11 mouse cellular contexts compared by ENCODE assay signal in genomic region chr2:93267791-93268190, GRCm38 (mm10).
A peak's percentile ranks its signal among the peaks of the same experiment; 100 is the strongest.
DNase-seq lines count a peak whose midpoint lies in the region; ATAC-seq and TF ChIP-seq lines count a peak whose summit lies in the region.
"Had no signal": no experiment of that assay in that cellular context is flagged by ENCODE, and none has a peak within 500 bp of the region (broad histone marks: within the 10 kb centered on the region; RNA-seq: fewer than 3 reads in every experiment).

No protein-coding gene starts in this region.

- WGBS in embryonic facial prominence, embryonic 10.5 days = 46% methylated on average over 4 of the region's 4 CpGs
- 55% methylated on average over 4 of the region's 4 CpGs for WGBS in intestine, embryonic 15.5 days
- 43% methylated on average over 4 of the region's 4 CpGs for WGBS in liver, postnatal 0 days (ENCODE audit: insufficient replicate concordance)
- 56% methylated on average over 4 of the region's 4 CpGs for WGBS in forebrain, embryonic 16.5 days

- DNase-seq in embryo, embryonic 10 days (ENCODE audit: low spot score) = peak; percentile 47
- DNase-seq in embryo, embryonic 9.5 days (ENCODE audit: extremely low spot score) = no peak
- no peak for DNase-seq in embryonic facial prominence, embryonic 10.5 days (ENCODE audit: low spot score)
- no peak for DNase-seq in liver, postnatal 0 days
- DNase-seq: gastrocnemius, postnatal 10 days; thymus, adult 2 months had no signal

- no peaks in the 10 kb centered on the region for H3K9me3 ChIP-seq in embryonic facial prominence, embryonic 10.5 days
- no peaks in the 10 kb centered on the region for H3K9me3 ChIP-seq in intestine, embryonic 15.5 days
- H3K9me3 ChIP-seq in liver, postnatal 0 days (ENCODE audit: low read length) = no peaks in the 10 kb centered on the region
- no peaks in the 10 kb centered on the region for H3K9me3 ChIP-seq in forebrain, embryonic 16.5 days (ENCODE audit: control insufficient read depth, low read length)
- H3K9me3 ChIP-seq: limb, embryonic 12.5 days had no signal

- H3K36me3 ChIP-seq in embryonic facial prominence, embryonic 10.5 days (replicated peaks) = no peaks in the 10 kb centered on the region
- H3K36me3 ChIP-seq in intestine, embryonic 15.5 days = no peaks in the 10 kb centered on the region
- H3K36me3 ChIP-seq in liver, postnatal 0 days (replicated peaks; ENCODE audit: insufficient read depth, low read length) = no peaks in the 10 kb centered on the region
- H3K36me3 ChIP-seq in forebrain, embryonic 16.5 days (ENCODE audit: control insufficient read depth, insufficient read depth) = no peaks in the 10 kb centered on the region
- H3K36me3 ChIP-seq: limb, embryonic 12.5 days had no signal

- H3K4me3 ChIP-seq in embryonic facial prominence, embryonic 10.5 days = no peak overlapping the region
- H3K4me3 ChIP-seq in intestine, embryonic 15.5 days (replicated peaks) = no peak overlapping the region
- no peak overlapping the region for H3K4me3 ChIP-seq in liver, postnatal 0 days (ENCODE audit: low read depth, low read length)
- no peak overlapping the region for H3K4me3 ChIP-seq in forebrain, embryonic 16.5 days (replicated peaks; ENCODE audit: low read length)
- H3K4me3 ChIP-seq: limb, embryonic 12.5 days had no signal

- no peaks in the 10 kb centered on the region for H3K27me3 ChIP-seq in embryonic facial prominence, embryonic 10.5 days (replicated peaks; ENCODE audit: low read depth, poor library complexity, severe bottlenecking)
- no peaks in the 10 kb centered on the region for H3K27me3 ChIP-seq in intestine, embryonic 15.5 days (replicated peaks)
- no peaks in the 10 kb centered on the region for H3K27me3 ChIP-seq in liver, postnatal 0 days (ENCODE audit: insufficient read depth, low read length)
- no peaks in the 10 kb centered on the region for H3K27me3 ChIP-seq in forebrain, embryonic 16.5 days (replicated peaks; ENCODE audit: control insufficient read depth, insufficient read depth, low read length)
- H3K27me3 ChIP-seq: limb, embryonic 12.5 days had no signal

- H3K9ac ChIP-seq in intestine, embryonic 15.5 days = no peak overlapping the region
- H3K9ac ChIP-seq in liver, postnatal 0 days (replicated peaks) = no peak overlapping the region
- H3K9ac ChIP-seq in forebrain, embryonic 16.5 days (replicated peaks; ENCODE audit: low read depth, low read length) = no peak overlapping the region
- H3K9ac ChIP-seq: limb, embryonic 12.5 days had no signal

- H3K4me2 ChIP-seq in intestine, embryonic 15.5 days (replicated peaks) = no peak overlapping the region
- no peak overlapping the region for H3K4me2 ChIP-seq in liver, postnatal 0 days (ENCODE audit: low read depth, low read length)
- no peak overlapping the region for H3K4me2 ChIP-seq in forebrain, embryonic 16.5 days (ENCODE audit: low read length)
- H3K4me2 ChIP-seq: limb, embryonic 12.5 days had no signal

- ATAC-seq in intestine, embryonic 15.5 days = peak; percentile 30; the same call in 1 of the 2 replicates
- ATAC-seq in liver, postnatal 0 days = peak; percentile 60
- no peak for ATAC-seq in megakaryocyte, adult 5-6 weeks (ENCODE audit: poor library complexity, severe bottlenecking)
- ATAC-seq in erythroid progenitor cell, adult 5-6 weeks (replicated peaks; ENCODE audit: low FRiP score, poor library complexity, severe bottlenecking) = no peak
- no peak for ATAC-seq in forebrain, embryonic 16.5 days

- H3K27ac ChIP-seq in embryonic facial prominence, embryonic 10.5 days (replicated peaks) = peak overlapping the region; percentile 48
- no peak overlapping the region for H3K27ac ChIP-seq in intestine, embryonic 15.5 days
- no peak overlapping the region for H3K27ac ChIP-seq in liver, postnatal 0 days (ENCODE audit: low read depth)
- no peak overlapping the region for H3K27ac ChIP-seq in forebrain, embryonic 16.5 days (ENCODE audit: low read length)
- H3K27ac ChIP-seq: limb, embryonic 12.5 days had no signal

- 0 out of 2 replicates have a peak, but pooled peaks have one; percentile 5 for TF ChIP-seq CTCF in liver, postnatal 0 days (IDR thresholded peaks at IDR 0.05; ENCODE audit: low read depth)

- 0 out of 2 replicates have a peak, but pooled peaks have one; percentile 40 for TF ChIP-seq EP300 in liver, postnatal 0 days (IDR thresholded peaks at IDR 0.05; ENCODE audit: low read depth)

- peaks cover 52% of the 10 kb centered on the region for H3K4me1 ChIP-seq in embryonic facial prominence, embryonic 10.5 days
- H3K4me1 ChIP-seq in intestine, embryonic 15.5 days (replicated peaks) = peaks cover 9% of the 10 kb centered on the region
- no peaks in the 10 kb centered on the region for H3K4me1 ChIP-seq in liver, postnatal 0 days (ENCODE audit: insufficient read depth)
- H3K4me1 ChIP-seq in forebrain, embryonic 16.5 days (replicated peaks; ENCODE audit: control insufficient read depth, insufficient read depth, low read length) = peaks cover 17% of the 10 kb centered on the region

Comparison
In these comparisons a context has a peak if more than half of its experiments do, and no peak if none do; other contexts are left out.
1. ATAC-seq: peak in intestine, embryonic 15.5 days (single experiment) and liver, postnatal 0 days (single experiment); none in megakaryocyte, adult 5-6 weeks (single experiment), erythroid progenitor cell, adult 5-6 weeks (single experiment) and forebrain, embryonic 16.5 days (single experiment).